Mouse (Mus musculus): ENCODE measurements around the gene Wwox. TPM values are rescaled to one million over a fixed set of nuclear protein-coding genes. Genes with fewer than 3 reads are reported as not detected.

Wwox gene
- total RNA-seq, 4 experiments from 2014 or later: 3.8 to 6.4 (median 5.2) TPM

DNA sequence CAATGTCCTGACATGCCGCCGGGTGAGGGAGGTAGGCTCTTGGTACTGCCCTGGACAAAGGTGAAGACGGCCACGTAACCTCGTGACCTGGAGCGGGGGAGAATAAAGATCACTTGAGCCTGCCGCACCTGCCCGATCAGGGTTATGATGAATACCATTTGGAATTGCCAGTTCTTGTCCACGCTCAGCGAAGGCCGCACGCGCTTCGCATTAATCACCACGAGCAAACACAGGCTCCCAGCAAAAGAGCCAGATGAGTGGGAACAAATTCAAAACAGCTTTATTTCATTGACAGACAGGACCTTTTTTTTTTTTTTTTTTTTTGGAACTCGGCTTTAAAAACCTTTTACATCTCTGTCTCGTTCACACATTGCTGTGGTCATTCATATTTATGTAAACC, 775.4 kb downstream of the Wwox start:
- DNase-seq (ENCODE audit: low spot score): no peak

DNA sequence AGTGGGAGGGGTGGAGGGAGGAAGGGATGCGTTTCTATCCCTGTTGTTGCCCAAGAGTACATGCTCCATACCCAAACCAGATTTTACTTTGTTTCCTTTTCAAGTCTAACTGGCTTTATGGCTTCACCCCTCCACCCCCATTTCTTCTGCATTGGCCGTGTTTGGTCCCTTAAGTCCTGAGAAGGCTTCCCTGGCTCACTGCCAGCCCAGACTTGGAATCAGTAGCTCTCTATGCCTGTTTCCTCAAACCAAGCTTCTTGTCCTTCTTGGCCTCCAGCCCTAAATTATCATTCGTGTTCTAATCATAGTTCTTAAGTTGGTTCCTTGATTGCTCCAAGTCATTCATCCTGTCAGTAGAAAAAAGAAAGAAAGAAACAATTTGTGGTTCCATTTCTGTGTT, 777.3 kb downstream of the Wwox start:
- DNase-seq (ENCODE audit: low spot score): no peak

DNA sequence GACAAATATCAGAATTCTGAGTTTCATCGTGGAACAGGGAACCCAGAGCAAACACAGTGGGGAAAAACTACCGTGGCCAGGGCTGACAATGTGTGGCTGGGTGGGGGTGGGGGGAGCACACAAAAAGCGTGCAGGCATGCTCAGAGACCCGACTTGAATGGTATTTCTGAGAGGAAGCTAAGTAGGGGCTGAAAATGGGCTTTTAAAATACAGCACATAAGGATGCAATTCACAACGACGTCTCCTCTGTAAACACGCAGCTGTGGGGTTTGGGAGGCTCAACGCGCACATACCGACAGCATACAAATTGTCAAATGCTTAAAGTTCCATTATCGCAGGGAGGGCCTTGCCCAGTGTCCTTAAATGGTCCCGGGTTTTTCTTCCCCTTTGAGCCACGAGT, 783.1 kb downstream of the Wwox start:
- no peak for DNase-seq (ENCODE audit: low spot score)

DNA sequence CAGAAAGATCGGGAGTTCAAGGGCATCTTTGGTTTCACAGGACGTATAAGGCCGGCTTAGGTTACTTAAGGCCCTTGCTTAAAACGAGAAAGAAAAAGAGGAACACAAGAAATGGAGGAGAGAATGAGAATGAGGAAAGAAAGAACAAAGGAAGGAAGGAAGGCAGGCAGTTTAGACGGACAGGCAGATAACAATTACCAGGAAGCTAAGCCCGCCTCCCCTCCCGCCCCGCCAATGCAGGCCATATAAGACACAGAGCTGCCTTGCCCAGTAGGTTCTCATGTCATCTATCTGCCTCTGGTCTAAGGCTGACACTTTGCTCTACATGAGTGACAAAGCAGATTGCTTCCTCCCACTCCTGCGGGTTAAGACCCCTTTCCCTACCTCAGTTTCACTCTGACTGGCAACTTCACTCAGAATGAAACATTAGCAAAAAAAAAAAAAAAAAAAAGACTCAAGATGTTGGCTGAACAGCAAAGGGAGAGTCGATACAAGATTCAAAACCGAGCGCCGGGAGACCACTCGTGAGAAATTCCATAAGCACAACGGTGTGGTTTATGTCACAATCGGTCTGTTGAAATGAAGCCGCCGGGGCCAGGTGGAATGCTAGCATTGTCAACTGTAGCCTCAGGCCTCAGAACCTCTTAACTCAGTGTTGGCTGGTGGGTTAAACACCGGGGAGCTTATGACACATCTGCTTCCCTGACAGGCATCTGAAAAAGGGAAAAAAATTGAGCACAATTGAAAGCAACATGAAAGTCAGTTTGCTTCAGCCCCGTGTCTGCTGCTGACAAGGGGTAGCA, 787.5 kb downstream of the Wwox start:
- DNase-seq (ENCODE audit: low spot score): no peak

DNA sequence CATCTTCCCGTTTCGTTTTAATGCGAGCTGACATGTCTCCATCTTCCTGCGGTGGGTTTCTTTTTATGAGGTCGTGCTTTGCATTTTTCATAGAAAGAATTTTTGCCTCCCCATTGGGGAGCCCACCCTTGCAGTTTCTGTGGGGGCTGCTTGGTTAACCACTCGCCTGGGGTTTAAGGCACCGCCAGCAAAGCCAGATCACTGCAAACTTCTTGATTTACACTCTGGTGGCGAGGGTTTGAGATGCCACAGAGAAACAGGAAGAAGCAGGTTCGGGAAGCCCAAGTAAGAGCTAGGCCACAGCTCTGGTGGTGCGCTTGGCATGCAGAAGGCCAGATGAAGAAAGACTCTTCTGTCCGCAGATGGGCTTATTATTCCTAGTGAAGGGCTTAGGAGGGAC, 789.4 kb downstream of the Wwox start:
- DNase-seq (ENCODE audit: low spot score): no peak

DNA sequence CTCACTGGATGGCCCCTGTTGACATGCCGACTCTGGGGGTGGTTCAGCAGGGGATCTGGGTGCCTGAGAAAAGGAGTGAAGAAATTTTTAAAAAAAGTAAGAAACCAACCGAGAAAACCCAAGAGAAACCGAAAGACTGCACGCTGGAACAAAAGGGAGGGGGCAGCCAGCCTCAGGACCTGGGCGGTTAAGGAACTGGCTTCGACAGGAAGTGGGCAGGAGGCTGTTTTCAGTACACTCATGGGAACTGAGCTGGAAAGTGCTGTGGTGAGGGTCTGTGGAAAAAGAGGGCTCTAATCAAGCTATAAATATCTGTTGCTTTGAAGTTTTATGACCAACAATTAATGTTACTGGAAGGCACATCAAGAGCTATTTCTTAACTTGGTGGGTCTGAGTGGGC, 794.6 kb downstream of the Wwox start:
- no peak for DNase-seq (ENCODE audit: low spot score)

DNA sequence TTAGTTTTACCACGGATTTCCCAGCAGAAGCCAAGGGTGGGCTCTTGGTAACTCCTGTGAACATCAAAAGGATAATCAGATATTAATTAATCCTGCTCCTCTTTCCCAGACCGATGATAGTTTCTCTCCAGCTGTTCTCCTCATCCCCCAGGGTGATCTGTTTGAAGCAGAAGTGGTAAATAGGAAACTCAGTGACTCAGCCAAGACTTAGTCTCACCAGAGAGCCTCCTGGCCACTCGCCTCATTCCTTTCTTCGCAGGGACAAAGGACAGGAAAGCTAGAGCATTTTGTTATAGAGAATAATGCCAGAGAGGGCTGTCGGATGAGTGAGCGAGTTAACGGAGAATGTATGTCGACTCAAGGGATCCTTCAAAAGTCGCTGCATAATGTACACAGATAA, 798.1 kb downstream of the Wwox start:
- DNase-seq (ENCODE audit: low spot score): no peak

DNA sequence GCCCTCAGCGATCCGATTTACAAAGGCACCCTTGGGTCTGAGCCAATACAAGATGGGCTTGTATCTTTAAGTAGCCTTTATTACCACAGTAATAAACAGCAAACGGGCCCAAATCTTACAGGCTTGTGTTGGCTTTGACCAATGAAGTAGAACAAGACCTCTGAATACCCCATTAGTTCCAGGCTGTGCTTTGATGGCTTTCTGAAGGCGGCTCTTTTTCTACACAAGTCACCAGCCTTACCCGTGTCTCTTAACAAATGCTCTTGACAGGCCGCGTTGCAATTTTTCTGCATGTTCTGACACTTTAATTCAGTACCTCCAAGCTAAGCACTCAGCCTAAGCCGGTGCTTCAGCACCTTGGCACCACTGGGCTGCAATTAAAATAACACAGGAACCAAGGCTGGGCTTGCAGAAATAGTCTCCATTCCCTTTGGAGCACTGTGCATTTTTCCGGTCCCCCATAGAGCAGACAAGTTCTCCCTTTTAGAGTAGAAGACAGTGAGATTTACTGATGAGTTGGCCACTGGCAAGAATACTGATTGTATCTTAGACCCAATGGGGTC, 804.1 kb downstream of the Wwox start:
- no peak for DNase-seq (ENCODE audit: low spot score)

DNA sequence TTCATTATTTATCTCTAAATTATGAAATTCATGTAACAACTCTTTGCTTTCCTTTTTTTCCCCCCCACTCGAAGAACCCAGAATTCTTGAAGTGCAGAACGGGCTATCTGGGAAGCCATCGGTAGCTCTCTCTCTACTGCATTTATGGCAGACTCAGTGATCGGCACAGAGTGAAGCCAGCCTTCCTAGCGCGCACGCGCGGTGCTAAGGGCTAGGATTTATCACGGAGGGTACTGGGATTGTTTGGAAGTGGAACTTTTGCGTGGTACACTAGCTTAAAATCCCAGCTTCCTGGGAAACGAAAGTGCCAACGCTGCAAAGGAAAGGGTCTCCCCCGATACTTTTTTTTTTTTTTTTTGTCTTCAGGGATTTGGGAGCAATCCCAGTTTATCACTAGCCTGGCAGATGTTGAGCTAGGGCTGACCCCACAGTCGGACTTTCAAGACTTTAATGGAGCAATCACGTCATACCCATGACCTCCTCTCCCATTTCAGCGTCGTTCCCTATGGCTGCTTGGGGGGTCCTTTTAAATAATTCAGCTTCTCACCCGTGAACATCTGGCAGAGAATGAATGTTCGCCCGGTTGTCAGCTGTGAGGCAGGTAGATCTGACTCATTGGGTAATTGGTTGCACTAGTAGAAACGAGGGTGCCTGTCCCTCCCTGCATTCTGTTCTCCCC, 810.4 kb downstream of the Wwox start:
- no peak for DNase-seq (ENCODE audit: low spot score)

DNA sequence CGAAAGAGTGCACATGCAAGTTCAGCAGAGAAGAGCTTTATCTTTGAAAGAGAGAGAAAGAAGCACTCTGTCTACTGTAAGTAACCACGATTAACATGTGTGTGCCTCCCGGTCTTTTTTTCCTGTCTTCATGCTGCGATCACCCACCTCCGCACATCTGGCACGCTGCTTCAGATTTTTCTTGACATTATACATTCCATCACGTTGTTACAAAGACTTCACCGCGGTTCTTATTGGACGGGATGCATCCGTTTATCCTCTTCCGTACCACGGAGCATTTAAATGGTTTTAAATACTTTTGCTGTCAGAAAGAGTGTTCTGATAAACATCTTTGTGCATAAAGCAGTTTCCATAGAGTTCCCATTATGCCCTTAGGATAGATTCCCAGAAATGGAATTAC, 816.1 kb downstream of the Wwox start:
- DNase-seq (ENCODE audit: low spot score): no peak

DNA sequence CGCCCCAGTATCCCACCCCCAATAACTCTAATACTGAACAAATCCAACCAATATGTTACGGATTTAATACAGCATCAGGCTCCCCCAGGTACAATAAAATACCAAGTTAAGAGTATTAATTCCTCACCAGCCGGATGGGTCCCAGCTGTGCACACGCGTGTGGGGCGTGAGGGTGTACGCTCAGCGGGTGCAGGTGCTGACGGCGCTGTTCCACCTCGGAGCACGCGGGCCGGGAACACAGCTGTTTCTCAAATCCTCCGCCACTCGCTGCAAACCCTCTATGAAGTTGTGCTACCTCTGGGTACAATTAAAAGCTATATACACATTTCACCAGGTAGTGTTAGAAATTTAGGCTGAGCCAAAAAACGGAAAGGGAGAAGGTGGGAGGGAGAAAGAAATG, 818.0 kb downstream of the Wwox start:
- DNase-seq (ENCODE audit: low spot score): no peak

DNA sequence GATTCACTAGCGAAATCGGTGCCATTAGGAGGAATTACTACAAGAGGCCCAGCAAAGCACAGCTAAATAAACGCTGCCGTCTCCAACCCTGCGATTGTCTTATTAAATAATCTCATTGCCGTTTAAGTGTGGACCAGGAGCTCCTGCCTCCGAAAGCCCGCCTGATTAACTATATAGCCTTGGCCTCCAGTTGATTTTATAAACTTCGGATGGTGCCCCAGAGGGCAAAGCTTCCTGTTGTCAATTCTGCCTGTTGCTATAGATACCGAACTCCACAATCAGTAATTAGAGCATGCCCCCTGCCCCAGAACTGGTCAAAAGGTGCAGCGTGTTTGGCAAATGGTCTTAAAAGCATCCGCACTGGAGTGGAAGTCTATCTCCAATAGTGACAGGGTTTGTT, 820.4 kb downstream of the Wwox start:
- no peak for DNase-seq (ENCODE audit: low spot score)

DNA sequence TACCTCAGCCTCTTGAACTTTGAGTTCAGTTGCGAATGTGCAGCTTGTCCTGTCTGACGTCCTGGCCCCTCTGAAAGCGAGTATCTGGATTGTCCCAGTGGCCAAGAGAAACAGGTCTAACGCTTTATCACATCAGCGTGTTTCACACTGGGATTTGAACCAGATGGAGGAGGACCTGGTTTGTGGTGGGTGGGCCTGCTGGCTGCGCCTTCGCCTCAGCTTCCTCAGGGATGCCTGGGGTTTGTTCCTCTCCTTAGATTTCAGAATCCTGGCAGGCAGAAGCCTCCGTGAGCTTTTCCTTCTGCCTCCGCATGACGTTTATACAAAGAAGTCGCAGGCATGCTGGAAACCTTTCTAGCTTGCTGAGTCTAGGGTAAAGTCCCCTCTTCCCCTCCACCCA, 827.7 kb downstream of the Wwox start:
- no peak for DNase-seq (ENCODE audit: low spot score)

DNA sequence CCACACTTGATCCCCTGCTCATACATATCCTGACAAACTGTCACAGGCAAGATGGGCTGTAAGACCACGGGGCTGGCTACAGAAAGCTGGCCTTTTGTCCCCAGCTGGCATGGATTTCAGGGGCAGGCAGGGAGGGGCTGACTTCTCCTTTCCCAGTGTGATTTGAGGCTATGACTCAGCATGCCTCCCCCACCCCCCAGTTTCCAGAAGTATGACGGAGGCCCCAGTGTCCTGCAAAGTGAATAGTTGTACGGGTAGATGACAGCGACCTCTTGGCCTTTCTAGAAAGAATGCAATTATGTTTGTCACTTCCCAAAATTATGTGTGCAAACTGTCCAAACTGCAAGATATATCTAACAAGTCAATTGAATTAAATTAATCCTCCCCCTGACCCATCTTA, 830.1 kb downstream of the Wwox start:
- DNase-seq (ENCODE audit: low spot score): no peak

DNA sequence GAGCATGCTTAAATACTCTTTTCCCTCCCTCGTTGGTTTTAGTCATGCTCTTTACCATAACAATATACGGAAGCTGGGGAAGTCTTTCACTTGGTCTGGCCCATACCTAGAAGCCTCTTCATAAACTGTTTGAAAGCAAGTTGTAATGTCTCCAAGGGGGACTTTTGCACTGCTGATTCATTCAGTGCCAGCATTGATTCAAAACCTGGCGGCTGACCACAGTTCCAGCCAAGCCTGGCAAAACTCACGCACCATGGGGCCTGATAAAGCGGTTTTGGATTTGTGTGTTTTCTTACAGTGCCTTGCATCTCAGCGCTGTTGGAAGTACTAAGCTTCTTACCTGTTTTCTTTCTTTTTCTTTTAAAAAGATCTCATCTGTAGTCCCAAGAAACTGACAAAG, 834.5 kb downstream of the Wwox start:
- no peak for DNase-seq (ENCODE audit: low spot score)

DNA sequence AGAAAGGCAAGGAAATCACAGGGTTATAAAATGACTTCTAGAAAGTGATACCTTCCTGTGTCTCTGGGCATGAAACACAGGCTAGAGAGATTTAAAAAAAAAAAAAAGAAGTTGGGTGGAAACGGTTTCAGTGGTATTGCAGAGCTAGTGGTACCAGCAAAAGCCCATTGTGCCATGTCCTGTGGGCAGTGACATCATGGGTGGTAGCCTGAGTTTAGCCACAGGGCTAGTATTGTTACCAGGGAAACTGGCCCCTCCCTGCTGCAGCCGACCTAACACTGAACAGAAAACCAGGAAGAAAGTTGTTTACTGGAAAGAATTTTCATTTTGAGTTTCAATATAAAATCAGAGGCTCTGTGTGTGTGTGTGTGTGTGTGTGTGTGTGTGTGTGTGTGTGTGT, 836.8 kb downstream of the Wwox start:
- DNase-seq (ENCODE audit: low spot score): no peak

DNA sequence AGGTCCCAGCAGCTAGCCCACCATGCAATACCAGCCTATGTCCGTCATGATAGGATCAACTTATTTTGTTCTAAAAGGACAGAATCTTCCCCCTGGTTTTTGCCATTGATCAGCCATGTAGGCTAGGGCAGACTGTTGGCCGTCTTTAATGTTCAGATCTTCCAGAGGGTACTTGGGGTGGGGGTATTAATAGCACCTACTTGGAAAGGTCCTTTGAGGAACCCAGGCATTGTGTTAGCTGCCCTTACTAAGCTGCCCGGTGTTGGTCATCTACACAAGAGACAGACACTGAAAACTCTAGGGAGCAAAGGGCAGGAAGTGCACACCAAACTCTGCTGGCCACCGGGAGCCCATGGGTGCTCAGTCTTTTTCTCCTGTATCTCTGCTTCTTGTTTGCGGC, 838.8 kb downstream of the Wwox start:
- DNase-seq (ENCODE audit: low spot score): no peak

DNA sequence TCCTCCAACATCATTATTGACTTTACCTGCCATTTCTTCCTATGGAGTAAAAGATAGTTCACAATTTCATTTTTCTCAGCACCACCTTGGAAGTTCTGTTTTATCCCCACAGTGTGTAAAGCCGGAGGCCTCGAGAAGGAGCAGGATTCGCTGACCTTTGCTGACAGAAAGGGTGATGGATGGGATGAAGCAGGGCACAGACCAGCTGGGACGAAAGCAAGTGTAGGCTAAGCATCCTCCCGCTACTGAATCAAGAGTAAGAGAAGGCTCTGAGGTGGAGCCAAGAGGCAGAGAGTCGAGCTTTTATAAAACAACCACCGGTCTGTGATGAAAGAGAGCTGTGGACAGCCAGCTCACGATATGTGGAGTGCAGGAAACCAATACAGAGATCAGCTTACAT, 850.8 kb downstream of the Wwox start:
- DNase-seq (ENCODE audit: low spot score): no peak

DNA sequence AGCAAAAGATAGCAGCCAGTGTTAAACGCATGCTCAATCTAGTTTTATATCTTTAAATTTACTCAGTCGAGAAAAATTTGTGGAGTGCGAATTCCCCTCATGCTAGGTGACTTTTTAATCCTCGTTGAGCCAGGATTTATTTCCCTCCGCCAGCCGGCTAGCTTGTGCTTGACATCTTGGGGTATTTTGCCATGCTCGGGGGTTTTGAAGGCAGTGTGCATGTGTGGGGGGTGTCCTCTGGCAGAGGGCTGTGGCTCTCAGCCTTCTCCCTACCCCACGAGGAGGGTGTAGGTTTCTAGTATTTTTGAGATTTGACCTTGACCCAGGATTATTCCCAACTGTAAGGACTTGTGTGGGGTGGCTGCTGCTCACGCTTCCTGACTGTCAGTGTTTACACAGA, 857.3 kb downstream of the Wwox start:
- DNase-seq (ENCODE audit: low spot score): no peak

DNA sequence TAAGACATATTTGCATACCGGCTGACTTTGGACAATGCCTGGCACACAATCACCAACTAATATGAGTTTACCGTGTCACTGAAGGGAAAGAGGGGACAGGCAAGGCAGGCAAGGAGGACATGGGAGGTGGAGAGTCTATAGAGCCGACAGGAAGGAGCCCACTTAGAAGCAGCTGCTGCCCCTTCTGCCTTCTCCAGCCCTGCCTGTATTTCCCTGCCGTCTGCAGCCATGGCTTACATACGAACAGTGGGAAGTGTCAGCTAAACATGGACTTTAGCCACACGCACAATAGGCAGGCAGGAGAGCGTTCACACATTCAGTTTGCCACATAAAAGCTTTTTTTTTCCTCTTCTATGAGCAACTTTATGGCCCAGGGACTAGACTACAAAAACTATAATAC, 863.0 kb downstream of the Wwox start:
- no peak for DNase-seq (ENCODE audit: low spot score)

DNA sequence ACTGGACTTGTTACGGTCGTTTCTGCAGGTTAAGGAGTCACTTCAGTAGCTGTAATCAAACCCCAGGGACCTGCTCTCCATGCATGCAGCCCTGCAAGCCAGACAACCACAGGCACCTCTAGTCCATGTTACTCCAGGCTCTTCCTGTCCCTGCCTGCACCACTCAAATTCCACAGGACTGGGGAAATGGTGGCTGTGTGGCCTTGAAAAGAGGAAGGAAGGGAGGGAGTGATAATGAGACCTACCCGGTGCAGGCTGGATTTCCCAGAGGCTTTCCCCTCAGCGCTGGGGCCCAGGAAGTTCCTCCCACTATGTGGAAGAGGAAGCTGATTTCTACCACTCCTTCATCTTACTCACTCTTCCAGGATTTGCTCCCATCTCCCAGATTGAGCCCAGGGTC, 868.0 kb downstream of the Wwox start:
- DNase-seq (ENCODE audit: low spot score): no peak

DNA sequence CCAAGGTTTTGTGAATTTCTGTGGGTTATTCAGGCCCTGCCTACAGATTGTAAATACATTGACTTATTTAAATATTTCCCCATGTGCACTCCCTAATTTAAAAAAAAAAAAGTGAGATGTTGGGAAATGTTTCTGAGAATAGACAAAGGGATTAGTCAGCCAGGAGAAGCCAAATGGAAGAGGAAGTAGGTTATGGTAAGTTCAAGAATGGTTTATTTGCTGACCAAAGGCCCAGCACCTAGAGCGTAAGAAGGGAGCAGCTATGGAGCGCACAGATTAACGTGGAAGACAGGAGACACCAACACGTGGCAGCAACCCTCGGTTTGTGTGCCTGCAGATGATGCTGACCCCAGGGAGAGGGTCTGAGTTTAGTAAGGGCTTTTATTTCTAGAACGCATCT, 871.5 kb downstream of the Wwox start:
- no peak for DNase-seq (ENCODE audit: low spot score)

DNA sequence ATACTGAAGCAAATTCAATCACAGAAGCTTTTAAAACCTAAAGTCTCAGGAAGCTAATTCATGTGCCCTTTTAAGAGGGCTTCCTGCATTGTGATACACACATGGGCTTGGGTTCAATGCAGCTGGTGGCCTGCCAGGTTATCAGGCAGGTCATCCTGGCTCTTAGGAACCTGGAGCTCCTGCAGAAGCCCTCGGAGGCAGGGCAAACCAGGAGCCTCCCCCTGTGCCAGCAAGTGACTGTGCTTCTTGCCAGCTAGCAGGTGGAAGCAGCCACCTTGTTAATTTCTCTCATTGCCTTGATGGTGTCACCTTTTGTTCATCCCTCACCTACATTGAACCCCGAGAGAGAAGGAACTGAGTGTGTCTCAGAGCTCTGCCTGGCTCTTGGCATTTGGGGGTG, 872.9 kb downstream of the Wwox start:
- DNase-seq (ENCODE audit: low spot score): no peak

All from heart, adult 8-10 months (tissue).